Mouse (Mus musculus): Measurements from ENCODE around the gene Prepl. TPM values are rescaled to one million over a fixed set of nuclear protein-coding genes. Genes with fewer than 3 reads are reported as not detected.

The Prepl gene
- total and polyA plus RNA-seq, 3 experiments, result 3.7 to 39.9 (median 39.5) TPM

GRCm38 (mm10) chr17:85023247-85024167 lies 66.5 kb downstream of the Prepl start:
- DNase-seq, result peak; percentile 39

GRCm38 (mm10) chr17:85020343-85020742 lies 69.7 kb downstream of the Prepl start:
- no peak for DNase-seq

GRCm38 (mm10) chr17:85018794-85019193 lies 71.2 kb downstream of the Prepl start:
- peak; percentile 75 for DNase-seq

GRCm38 (mm10) chr17:85018344-85018743 lies 71.7 kb downstream of the Prepl start:
- DNase-seq, result no peak

DNA sequence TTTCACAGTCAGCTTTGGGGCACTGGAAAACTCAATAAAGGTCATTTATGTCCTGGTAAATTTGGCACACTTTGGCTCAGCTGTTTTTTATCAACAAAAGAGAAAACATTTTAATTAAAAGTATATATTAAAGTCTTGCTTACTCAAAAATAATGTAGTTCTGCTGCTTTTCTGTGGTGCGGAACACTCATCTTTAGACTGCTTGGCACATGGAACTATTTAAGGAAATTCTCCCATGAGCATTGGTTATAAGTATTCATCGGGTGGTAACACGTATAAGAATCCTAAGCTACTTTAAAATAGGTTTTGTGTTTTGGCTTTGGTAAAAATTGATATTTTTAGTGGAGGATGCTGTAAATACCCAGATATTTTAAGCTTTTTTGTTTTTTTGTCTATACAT lies 75.4 kb downstream of the Prepl start:
- DNase-seq, result no peak

- no peak for DNase-seq
Observed at GRCm38 (mm10) chr17:85013485-85013884, 76.6 kb downstream of the Prepl start.

Other genes starting within 250 kb of the Prepl start
- 100 to 1,000 TPM; 122 to 124 TPM for gene Ppm1b, start 133.5 kb downstream of the Prepl start, total RNA-seq (2021)
- 16.4 and 22.3 TPM in 2 replicates for gene Ppm1b, start 133.5 kb downstream of the Prepl start, polyA plus RNA-seq (2012; rRNA removed)
- under 1 TPM; 0.41 to 0.69 TPM for gene Slc3a1, start 61.9 kb downstream of the Prepl start, total RNA-seq (2021)
- 0.09 and 0.21 TPM in 2 replicates for gene Slc3a1, start 61.9 kb downstream of the Prepl start, polyA plus RNA-seq (2012; rRNA removed)
- gene Camkmt, start 311 bp upstream of the Prepl start, total RNA-seq (2021), result 10 to 100 TPM in 1 of 2 experiments, 1 to 10 TPM in 1; 6.8 to 10.0 TPM
- gene Camkmt, start 311 bp upstream of the Prepl start, polyA plus RNA-seq (2012; rRNA removed), result 3.2 and 4.7 TPM in 2 replicates

Measured in adrenal gland, adult 2 months (tissue).